Mouse (Mus musculus): ENCODE measurements around the gene Phldb2.

The Phldb2 gene

DNA sequence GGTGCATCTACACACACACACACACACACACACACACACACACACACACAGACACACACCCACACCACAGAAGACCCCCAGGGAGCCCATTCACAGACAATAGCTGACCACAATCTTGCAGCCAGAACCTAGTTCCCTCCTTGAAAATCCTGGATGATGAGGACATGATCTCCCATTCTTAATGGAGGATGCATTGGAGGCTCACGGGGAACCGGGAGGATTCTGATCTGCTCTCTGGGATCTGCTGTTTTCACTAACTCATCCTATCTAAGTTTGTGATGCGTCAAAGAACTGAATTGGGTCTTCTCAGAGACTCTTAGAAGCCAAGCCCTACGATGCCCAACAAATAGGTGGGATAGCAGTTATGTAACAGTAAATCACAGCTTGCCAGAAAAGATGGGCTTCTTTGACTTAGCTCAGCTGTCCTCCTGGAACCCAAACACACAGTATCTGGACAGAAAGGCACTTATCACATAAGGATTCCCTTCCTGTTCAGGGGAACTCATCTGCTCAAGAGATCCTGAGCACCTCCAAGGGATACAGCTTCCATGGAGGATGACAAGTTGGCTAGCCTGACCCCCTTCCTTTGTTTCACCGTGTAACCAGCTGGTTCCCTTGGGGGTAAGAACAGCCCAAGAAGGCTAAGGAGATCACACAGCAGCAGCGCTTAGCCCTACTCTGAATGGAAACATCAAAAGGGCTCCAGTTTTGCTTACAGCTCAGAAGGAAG is 230.1 kb downstream of the Phldb2 start:
- DNase-seq = peak; percentile 64

DNA sequence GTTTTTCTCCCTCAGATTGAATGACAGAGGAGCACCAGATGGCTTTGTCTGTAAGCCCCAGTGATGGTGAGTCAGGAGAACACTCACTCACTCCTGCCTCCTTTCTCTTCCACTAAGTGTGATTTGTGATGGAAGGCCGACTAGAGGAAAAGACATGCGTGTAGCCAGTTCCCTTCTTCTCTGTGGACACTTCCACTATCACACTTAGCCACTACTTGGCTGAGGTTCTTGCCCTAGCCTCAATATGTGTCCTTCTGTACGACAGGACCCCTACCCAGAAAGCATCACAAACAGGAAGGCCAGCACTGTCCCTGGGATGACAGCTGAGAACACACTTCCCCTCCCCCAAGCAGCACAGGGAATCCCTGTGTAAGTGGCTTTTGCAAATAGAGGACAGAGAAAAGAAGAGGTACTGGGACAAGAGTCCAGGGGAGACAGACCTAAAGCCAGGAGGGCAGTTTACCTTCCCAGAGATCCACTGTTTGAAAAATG is 230.9 kb downstream of the Phldb2 start:
- peak; percentile 70 for DNase-seq

- DNase-seq = peak; percentile 77
Measured at GRCm38 (mm10) chr16:45720022-45720630, 233.3 kb downstream of the Phldb2 start.

DNA sequence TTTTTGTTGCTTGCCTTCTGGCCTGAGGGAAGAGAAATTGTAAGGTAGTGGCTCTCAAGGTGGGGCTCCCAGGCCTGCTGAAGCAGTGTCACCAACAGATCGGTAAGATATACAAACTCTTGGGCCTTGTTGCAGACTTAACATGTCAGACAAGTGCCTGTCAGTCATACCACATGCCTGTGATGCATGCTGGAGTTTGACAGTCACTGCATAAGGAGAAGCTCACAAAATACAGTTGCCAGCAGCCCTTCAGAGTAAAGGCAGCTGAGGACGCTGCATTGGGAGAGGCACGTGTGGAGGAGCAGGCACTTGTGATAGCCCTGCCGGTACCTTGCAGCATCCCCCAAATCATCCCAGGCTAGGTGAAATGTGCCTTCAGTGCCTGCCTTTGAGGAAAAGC is 235.1 kb downstream of the Phldb2 start:
- DNase-seq = no peak

DNA sequence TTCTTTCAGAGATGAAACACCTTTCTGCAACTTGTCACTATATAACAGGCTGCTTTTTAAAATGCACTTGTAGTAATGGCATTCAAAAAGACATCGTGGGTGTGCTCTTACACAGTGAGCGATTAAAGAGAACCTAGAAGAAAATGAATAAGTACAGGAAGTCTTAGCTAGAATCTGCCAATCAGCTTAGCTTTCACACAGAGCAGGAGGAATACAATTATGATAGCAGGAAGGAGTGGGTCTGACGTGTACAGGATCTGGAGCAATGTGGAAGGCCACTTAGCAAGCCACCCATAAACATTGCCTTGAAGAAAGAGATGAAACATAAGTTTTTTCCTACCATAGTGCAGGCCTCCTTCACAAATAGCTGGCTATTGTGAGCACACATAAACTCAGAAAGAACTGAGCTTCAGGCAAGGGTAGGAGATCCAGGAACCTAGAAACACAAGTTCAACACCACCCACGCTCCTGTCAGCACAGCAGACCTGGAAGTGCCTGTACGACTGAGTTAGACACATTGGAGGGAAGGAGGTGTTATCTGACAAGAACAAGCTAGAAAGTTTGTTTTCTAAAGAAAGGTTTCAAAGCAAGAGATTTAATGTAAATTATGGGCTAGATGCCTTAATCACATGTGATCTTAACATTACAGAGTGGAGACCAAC is 238.8 kb downstream of the Phldb2 start:
- no peak for DNase-seq

- DNase-seq = no peak
Measured at GRCm38 (mm10) chr16:45713878-45714277, 239.5 kb downstream of the Phldb2 start.

- no peak for DNase-seq
Measured at GRCm38 (mm10) chr16:45713261-45713660, 240.1 kb downstream of the Phldb2 start.

DNA sequence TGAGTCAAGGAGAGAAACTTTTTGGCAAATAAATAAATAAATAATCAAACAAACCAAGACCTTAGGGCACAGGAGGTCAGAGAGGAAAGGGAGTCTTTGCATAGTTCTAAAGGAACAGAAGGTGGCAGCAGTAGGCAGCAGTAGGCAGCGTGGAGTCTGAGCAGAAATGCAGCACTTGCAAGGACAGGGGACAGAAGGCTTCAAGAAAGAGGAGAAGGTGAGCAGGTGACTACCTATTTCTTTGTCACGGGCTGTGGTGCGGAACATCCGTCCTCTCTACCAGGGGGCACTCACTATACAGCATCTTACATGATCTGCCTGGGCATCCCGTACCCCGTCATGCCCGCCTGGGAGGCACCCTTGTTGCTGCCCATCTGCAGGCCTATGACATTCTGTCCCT is 242.1 kb downstream of the Phldb2 start:
- no peak for DNase-seq

DNA sequence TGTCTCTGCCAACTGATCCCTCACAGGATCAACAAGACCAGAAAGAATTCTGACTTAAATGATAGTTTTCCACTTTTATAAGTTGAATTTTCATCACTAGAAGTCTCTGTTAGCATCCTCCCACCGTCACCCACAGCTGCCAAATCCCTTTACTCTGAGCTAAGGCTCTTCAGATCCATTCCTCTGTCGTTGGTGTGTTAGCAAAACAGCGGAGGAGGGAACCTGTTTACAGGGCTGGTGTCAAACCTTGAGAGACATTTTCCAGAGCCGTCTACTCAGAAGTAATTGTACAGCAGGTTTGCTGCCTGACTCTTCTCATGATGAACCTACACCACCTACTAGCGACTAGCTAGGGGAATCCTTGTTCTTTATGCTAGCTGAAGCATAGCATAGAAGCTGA is 254.1 kb downstream of the Phldb2 start:
- DNase-seq = no peak

- DNase-seq = no peak
Measured at GRCm38 (mm10) chr16:45697996-45698395, 255.4 kb downstream of the Phldb2 start.

Data from cerebellum, adult 9-11 months (tissue).